ENCODE assay signal across 24 mouse cellular contexts in the genomic region with DNA sequence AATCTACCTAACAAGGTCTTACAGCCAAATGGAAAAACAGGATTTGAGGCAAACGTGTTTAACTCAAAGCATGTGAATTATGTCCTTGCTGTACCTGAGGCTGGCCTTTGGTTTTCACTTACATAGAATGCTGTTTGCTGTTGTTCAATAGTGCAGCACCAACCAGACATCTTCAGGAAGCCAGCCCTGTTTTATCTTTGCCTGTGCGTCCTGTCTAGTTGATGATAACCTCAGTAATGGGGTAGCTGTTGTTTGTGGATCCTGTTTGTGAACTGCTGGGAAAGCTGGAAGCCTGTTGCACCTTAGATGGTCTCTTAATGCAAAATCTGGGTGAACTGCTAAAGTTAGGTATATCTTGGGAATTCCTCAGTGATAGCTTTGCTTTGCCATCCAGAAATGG. TPM values are rescaled to one million over a fixed set of nuclear protein-coding genes. Genes with fewer than 3 reads are reported as not detected.
DNase-seq lines count a peak whose midpoint lies in the region; ATAC-seq and TF ChIP-seq lines count a peak whose summit lies in the region.
"Had no signal": no experiment of that assay in that cellular context is flagged by ENCODE, and none has a peak within 500 bp of the region (broad histone marks: within the 10 kb centered on the region; RNA-seq: fewer than 3 reads in every experiment).

No protein-coding gene starts in this region.

- ATAC-seq in limb, embryonic 14.5 days (ENCODE audit: low FRiP score, low read depth): no peak
- ATAC-seq in liver, embryonic 14.5 days (ENCODE audit: insufficient read depth): no peak
- ATAC-seq: forebrain, embryonic 14.5 days; hindbrain, postnatal 0 days had no signal

- H3K27me3 ChIP-seq in limb, embryonic 14.5 days (ENCODE audit: control insufficient read depth, insufficient read depth, low read length): no peaks in the 10 kb centered on the region
- no peaks in the 10 kb centered on the region for H3K27me3 ChIP-seq in limb, embryonic 10.5 days (ENCODE audit: low read depth, poor library complexity, severe bottlenecking)
- H3K27me3 ChIP-seq in liver, embryonic 14.5 days (ENCODE audit: control insufficient read depth, insufficient read depth, low read length): no peaks in the 10 kb centered on the region
- H3K27me3 ChIP-seq: CH12.LX; embryonic facial prominence, embryonic 15.5 days; hindbrain, embryonic 13.5 days had no signal

- H3K27ac ChIP-seq in limb, embryonic 14.5 days (replicated peaks; ENCODE audit: low read depth, low read length): no peak overlapping the region
- H3K27ac ChIP-seq in limb, embryonic 10.5 days: no peak overlapping the region
- H3K27ac ChIP-seq in liver, embryonic 14.5 days: 0 out of 2 replicates have a peak overlapping the region, but pooled peaks have one; percentile 9
- H3K27ac ChIP-seq in macrophage: peak overlapping the region; percentile 76
- H3K27ac ChIP-seq: embryonic facial prominence, embryonic 15.5 days; forebrain, embryonic 10.5 days; heart, embryonic 10.5 days; hindbrain, embryonic 13.5 days; hindbrain, postnatal 0 days had no signal

- H3K9ac ChIP-seq in limb, embryonic 14.5 days (ENCODE audit: low read depth, low read length, severe bottlenecking): 0 out of 2 replicates have a peak overlapping the region, but pooled peaks have one; percentile 21
- peak overlapping the region; percentile 4; the same call in 1 of the 2 replicates for H3K9ac ChIP-seq in liver, embryonic 14.5 days (replicated peaks)
- H3K9ac ChIP-seq: embryonic facial prominence, embryonic 15.5 days; hindbrain, embryonic 13.5 days had no signal

- peak; percentile 69 for TF ChIP-seq EP300 in liver, embryonic 14.5 days (IDR thresholded peaks at IDR 0.05; ENCODE audit: low read depth)

- H3K36me3 ChIP-seq in limb, embryonic 14.5 days (ENCODE audit: control insufficient read depth, insufficient read depth, low read length): peaks cover 18% of the 10 kb centered on the region
- H3K36me3 ChIP-seq in limb, embryonic 10.5 days: peaks cover 19% of the 10 kb centered on the region
- peaks cover 7% of the 10 kb centered on the region; the same call in 1 of the 2 replicates for H3K36me3 ChIP-seq in liver, embryonic 14.5 days (replicated peaks; ENCODE audit: control insufficient read depth, insufficient read depth, low read depth)
- H3K36me3 ChIP-seq in macrophage (ENCODE audit: inconsistent target): peaks cover 21% of the 10 kb centered on the region; the same call in 1 of the 2 replicates

- no peak overlapping the region for H3K4me2 ChIP-seq in limb, embryonic 14.5 days (replicated peaks; ENCODE audit: low read depth, low read length, severe bottlenecking)
- H3K4me2 ChIP-seq in liver, embryonic 14.5 days (ENCODE audit: low read depth): peak overlapping the region; percentile 41

- DNase-seq in limb, embryonic 14.5 days (ENCODE audit: low spot score): no peak
- DNase-seq in limb, embryonic 10.5 days (ENCODE audit: low spot score): no peak
- DNase-seq in liver: peak; percentile 17
- no peak for DNase-seq in liver, embryonic 14.5 days (ENCODE audit: low read depth in 3 of 3, low spot score in 3 of 3)
- DNase-seq in adrenal gland, adult 18-20 months (ENCODE audit: low spot score in 2 of 2): no peak
- no peak for DNase-seq in adrenal gland, postnatal 4 days (ENCODE audit: low spot score in 2 of 2)
- no peak for DNase-seq in cerebellum, adult 18-20 months
- DNase-seq: adrenal gland, adult 8-10 months; adrenal gland, postnatal 36 days; cerebellum, adult 11-12 months; cerebellum, adult 9-11 months; cerebellum, postnatal 36 days; gastrocnemius, postnatal 36 days; heart, adult 18-20 months; heart, postnatal 10 days had no signal

- H3K4me1 ChIP-seq in limb, embryonic 14.5 days (ENCODE audit: control insufficient read depth, insufficient read depth, low read length): peaks cover 11% of the 10 kb centered on the region
- H3K4me1 ChIP-seq in limb, embryonic 10.5 days: peaks cover 12% of the 10 kb centered on the region
- peaks cover 17 to 21% of the 10 kb centered on the region in 2 experiments for H3K4me1 ChIP-seq in liver, embryonic 14.5 days (replicated peaks; ENCODE audit: control insufficient read depth in 2 of 2, insufficient read depth in 2 of 2, low read length in 1 of 2)

- peaks cover 69% of the 10 kb centered on the region for H3K79me2 ChIP-seq in macrophage (ENCODE audit: inconsistent target)

- no peaks in the 10 kb centered on the region for H3K9me3 ChIP-seq in limb, embryonic 14.5 days (ENCODE audit: control insufficient read depth, low read length)
- H3K9me3 ChIP-seq in limb, embryonic 10.5 days (replicated peaks): no peaks in the 10 kb centered on the region
- H3K9me3 ChIP-seq in liver, embryonic 14.5 days (ENCODE audit: control insufficient read depth, low read length): no peaks in the 10 kb centered on the region
- H3K9me3 ChIP-seq: embryonic facial prominence, embryonic 15.5 days; forebrain, embryonic 10.5 days; heart, embryonic 10.5 days; hindbrain, embryonic 13.5 days had no signal

- 86% methylated on average over 2 of the region's 2 CpGs for WGBS in limb, embryonic 14.5 days
- 89% methylated on average over 2 of the region's 2 CpGs for WGBS in limb, embryonic 10.5 days
- 30% methylated on average over 2 of the region's 2 CpGs for WGBS in liver, embryonic 14.5 days (ENCODE audit: insufficient replicate concordance)
- WGBS in macrophage (ENCODE audit: missing documents): 89% methylated on average over 2 of the region's 2 CpGs

- TF ChIP-seq CTCF in liver, embryonic 14.5 days (IDR thresholded peaks at IDR 0.05; ENCODE audit: low read depth): no peak

- H3K4me3 ChIP-seq in limb, embryonic 14.5 days (replicated peaks; ENCODE audit: low read length): no peak overlapping the region
- H3K4me3 ChIP-seq in limb, embryonic 10.5 days: no peak overlapping the region
- no peak overlapping the region; a peak in 1 of 4 replicates for H3K4me3 ChIP-seq in liver, embryonic 14.5 days (ENCODE audit: insufficient read depth in 1 of 2, low read depth in 2 of 2, low read length in 2 of 2)
- no peak overlapping the region for H3K4me3 ChIP-seq in macrophage (ENCODE audit: inconsistent target)
- H3K4me3 ChIP-seq: erythroblast, embryonic 14.5 days had no signal

- TF ChIP-seq POLR2A in limb, embryonic 14.5 days (IDR thresholded peaks at IDR 0.05; ENCODE audit: borderline replicate concordance, extremely low read depth, insufficient read depth, insufficient read length): no peak

RNA-seq across cellular contexts. Expression of a gene that starts 2.1 kb away (rescaled TPM):
- 16.8 and 20.4 TPM in 2 replicates for polyA plus RNA-seq in limb, embryonic 14.5 days (2012; rRNA removed)
- polyA plus RNA-seq in limb, embryonic 14.5 days (2014; fragmentation: Nextera tagmentation; extraction: Ambion mirVana): 29.7 and 30.8 TPM in 2 replicates
- polyA plus RNA-seq in limb, embryonic 10.5 days (2016; fragmentation: Nextera tagmentation; extraction: Ambion mirVana): 17.5 and 23.1 TPM in 2 replicates
- 3.4 and 4.4 TPM in 2 replicates for polyA plus RNA-seq in liver, embryonic 14.5 days (2012; rRNA removed)
- polyA plus RNA-seq in liver, embryonic 14.5 days (2014; fragmentation: Nextera tagmentation; extraction: Ambion mirVana): 5.7 and 7.4 TPM in 2 replicates
- 100 to 1,000 TPM in 13 of 26 experiments, 10 to 100 TPM in 13; 23.3 to 209 (median 102) TPM for total RNA-seq in macrophage (2018; cell fraction: chromatin; rRNA removed)
- total RNA-seq in macrophage (2018; cell fraction: cytosol; rRNA removed): 10 to 100 TPM; 26.8 to 71.0 (median 38.8) TPM
- total RNA-seq in macrophage (2018; cell fraction: nucleus; rRNA removed): 100 to 1,000 TPM in 3 of 26 experiments, 10 to 100 TPM in 23; 28.6 to 139 (median 72.1) TPM
- polyA plus RNA-seq in macrophage (2018): 22.1 to 29.2 TPM (median 23.3 TPM) in 3 replicates
- total RNA-seq in adrenal gland, adult 18-20 months (2021): 10 to 100 TPM; 34.6 to 40.7 TPM
- total RNA-seq in adrenal gland, postnatal 4 days (2021): 10 to 100 TPM; 39.9 to 43.6 TPM

RNA-seq across cellular contexts. Expression of a gene that starts 43.0 kb away (rescaled TPM):
- 51.7 and 55.7 TPM in 2 replicates for polyA plus RNA-seq in limb, embryonic 14.5 days (2012; rRNA removed)
- 33.8 and 38.8 TPM in 2 replicates for polyA plus RNA-seq in limb, embryonic 14.5 days (2014; fragmentation: Nextera tagmentation; extraction: Ambion mirVana)
- polyA plus RNA-seq in limb, embryonic 10.5 days (2016; fragmentation: Nextera tagmentation; extraction: Ambion mirVana): 30.4 and 31.4 TPM in 2 replicates
- 15.8 and 16.0 TPM in 2 replicates for polyA plus RNA-seq in liver, embryonic 14.5 days (2012; rRNA removed)
- 18.3 and 19.1 TPM in 2 replicates for polyA plus RNA-seq in liver, embryonic 14.5 days (2014; fragmentation: Nextera tagmentation; extraction: Ambion mirVana)
- total RNA-seq in macrophage (2018; cell fraction: chromatin; rRNA removed): 100 to 1,000 TPM in 24 of 26 experiments, 10 to 100 TPM in 2; 86.3 to 255 (median 173) TPM
- total RNA-seq in macrophage (2018; cell fraction: cytosol; rRNA removed): 10 to 100 TPM; 20.5 to 42.3 (median 30.2) TPM
- total RNA-seq in macrophage (2018; cell fraction: nucleus; rRNA removed): 100 to 1,000 TPM in 12 of 26 experiments, 10 to 100 TPM in 14; 58.8 to 168 (median 98.6) TPM
- 26.2 to 38.4 TPM (median 30.9 TPM) in 3 replicates for polyA plus RNA-seq in macrophage (2018)
- total RNA-seq in adrenal gland, adult 18-20 months (2021): 10 to 100 TPM; 20.3 to 31.9 TPM
- 10 to 100 TPM; 48.3 to 54.5 TPM for total RNA-seq in adrenal gland, postnatal 4 days (2021)

RNA-seq across cellular contexts. Expression of a gene that starts 52.2 kb away (rescaled TPM):
- 17.6 and 20.5 TPM in 2 replicates for polyA plus RNA-seq in limb, embryonic 14.5 days (2012; rRNA removed)
- polyA plus RNA-seq in limb, embryonic 14.5 days (2014; fragmentation: Nextera tagmentation; extraction: Ambion mirVana): 31.8 and 35.3 TPM in 2 replicates
- polyA plus RNA-seq in limb, embryonic 10.5 days (2016; fragmentation: Nextera tagmentation; extraction: Ambion mirVana): 32.9 and 38.7 TPM in 2 replicates
- polyA plus RNA-seq in liver, embryonic 14.5 days (2012; rRNA removed): 3.3 and 5.8 TPM in 2 replicates
- 10.4 and 11.9 TPM in 2 replicates for polyA plus RNA-seq in liver, embryonic 14.5 days (2014; fragmentation: Nextera tagmentation; extraction: Ambion mirVana)
- 100 to 1,000 TPM in 2 of 26 experiments, 10 to 100 TPM in 24; 10.9 to 103 (median 65.8) TPM for total RNA-seq in macrophage (2018; cell fraction: chromatin; rRNA removed)
- 10 to 100 TPM; 28.5 to 85.5 (median 49.6) TPM for total RNA-seq in macrophage (2018; cell fraction: cytosol; rRNA removed)
- total RNA-seq in macrophage (2018; cell fraction: nucleus; rRNA removed): 100 to 1,000 TPM in 2 of 26 experiments, 10 to 100 TPM in 24; 22.2 to 116 (median 68.2) TPM
- polyA plus RNA-seq in macrophage (2018): 22.8 to 37.6 TPM (median 32.0 TPM) in 3 replicates
- total RNA-seq in adrenal gland, adult 18-20 months (2021): 10 to 100 TPM; 36.1 to 37.4 TPM
- 10 to 100 TPM; 47.2 to 48.3 TPM for total RNA-seq in adrenal gland, postnatal 4 days (2021)

Comparison
In these comparisons a context has a peak if more than half of its experiments do, and no peak if none do; other contexts are left out.
1. H3K27ac ChIP-seq: peak in liver, embryonic 14.5 days (single experiment) and macrophage (single experiment); none in limb, embryonic 14.5 days (single experiment) and limb, embryonic 10.5 days (single experiment).